Mouse (Mus musculus) embryo, embryonic 11.5 days (tissue): ENCODE measurements around the gene Notum.

ENCODE experiments used
- DNase-seq: peaks from one replicate; pipeline ENCODE4 v3.0.0-alpha.2; 2012; ENCODE audit warnings: low read depth, low spot score

Gene Notum

DNA sequence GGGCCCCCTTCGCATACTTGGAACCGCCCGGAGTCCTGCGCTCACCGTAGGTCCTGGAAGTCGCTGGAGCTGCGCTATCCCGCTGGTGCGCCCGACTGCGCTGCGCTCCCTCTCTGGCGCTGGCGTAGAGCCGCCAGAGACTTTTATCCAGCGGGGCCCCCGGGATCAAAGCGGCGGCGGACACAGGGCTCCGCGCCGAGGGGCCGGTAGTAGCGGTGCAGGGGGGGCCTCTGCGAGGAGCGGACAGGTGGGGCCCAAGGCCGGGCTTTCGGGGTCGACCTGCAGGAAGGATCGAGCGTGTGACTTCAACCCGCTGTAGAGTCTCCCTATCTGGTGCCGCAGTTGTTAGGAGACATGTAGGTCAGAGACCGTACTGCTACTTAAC lies at the start of gene Notum:
Notum (minus strand) TSS at position 100 of the 385 bp plus-strand sequence.
- DNase-seq, result no peak

DNA sequence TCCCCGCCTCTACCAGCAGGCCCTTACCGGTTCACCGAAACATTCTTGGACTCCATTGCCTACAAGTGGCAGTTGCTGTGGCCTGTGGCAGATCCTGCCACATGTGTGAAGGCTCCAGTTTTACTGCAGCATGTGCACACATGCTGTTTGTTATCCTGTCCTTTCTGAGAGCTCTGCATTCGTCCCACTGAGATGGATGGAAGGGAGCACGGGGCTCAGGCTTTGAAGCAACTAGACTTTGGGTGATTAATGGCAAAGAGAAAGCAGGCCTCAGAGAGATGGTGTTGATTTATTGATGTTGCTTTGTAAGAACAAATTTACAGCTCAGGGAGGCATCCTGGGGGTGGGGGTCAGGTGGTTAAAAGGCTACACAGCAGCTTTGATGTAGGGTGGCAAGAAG lies 49.7 kb upstream of the Notum start:
- no peak for DNase-seq

DNA sequence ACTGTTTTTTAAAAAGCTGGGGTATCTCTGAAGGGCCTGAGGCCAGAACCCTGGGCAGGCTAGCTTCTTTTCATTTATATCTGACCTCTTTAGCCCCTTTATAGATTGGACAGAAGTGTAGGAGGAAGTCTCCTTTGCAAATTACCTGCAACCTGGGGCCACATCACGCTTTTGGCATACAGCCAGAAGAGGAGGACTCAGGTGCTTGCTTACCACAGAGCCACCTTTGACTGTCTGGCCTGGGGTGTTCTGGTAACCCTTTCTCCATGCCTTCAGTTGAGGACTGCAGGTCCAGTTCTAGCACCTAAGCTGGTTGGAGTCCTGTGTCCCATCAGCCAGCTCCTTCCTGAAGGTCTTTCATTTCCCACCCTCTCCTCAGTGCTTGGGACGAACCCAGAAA lies 48.6 kb upstream of the Notum start:
- no peak for DNase-seq

DNA sequence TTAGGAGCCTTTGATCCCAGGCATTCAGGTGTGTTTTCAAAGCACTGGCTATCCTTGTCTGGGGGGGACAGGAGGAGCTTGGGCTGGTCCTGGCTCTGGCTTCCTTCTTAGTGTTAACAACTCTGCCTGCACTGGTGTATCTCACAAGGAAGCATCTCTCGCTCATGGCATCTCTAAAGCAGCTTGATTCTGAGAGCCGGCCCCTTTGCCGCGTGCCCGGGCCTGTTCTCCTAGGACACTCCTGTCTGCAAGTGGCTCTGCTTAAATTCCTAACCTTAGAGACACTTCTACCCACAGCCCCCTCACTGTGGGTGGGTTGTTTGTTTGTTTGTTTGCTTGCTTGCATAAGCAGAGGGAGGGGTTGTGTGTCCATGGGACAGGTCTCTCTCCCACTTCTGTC lies 47.0 kb upstream of the Notum start:
- no peak for DNase-seq

- DNase-seq, result no peak
These were observed 46.2 kb upstream of the Notum start for GRCm38 (mm10) chr11:120707225-120707624.

DNA sequence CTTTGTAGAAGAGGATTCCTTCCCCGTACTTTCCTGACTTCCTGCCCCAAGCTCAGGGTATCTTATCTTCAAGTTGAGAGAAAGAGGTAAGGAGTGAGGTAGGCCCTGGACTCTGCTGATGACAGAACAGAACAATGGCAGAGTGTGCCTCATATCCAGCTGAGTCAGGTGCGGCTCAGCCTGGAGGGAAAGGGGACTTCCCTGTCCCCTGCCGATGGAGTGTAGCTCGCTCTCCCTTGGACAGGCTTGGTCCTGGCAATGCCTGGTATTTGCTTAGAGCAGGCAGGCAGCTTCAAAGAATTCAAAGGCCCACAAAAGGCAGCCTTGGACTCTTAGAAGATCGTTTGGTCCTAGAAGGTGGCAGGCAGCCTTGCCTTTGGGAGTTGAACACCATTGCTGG lies 45.1 kb upstream of the Notum start:
- DNase-seq, result no peak

- DNase-seq, result no peak
These were observed 43.7 kb upstream of the Notum start for GRCm38 (mm10) chr11:120704486-120705325.

GRCm38 (mm10) chr11:120703696-120704454 lies 42.9 kb upstream of the Notum start:
- no peak for DNase-seq

- DNase-seq, result no peak
These were observed 36.8 kb upstream of the Notum start for GRCm38 (mm10) chr11:120697741-120698140.

GRCm38 (mm10) chr11:120696568-120696967 lies 35.6 kb upstream of the Notum start:
- DNase-seq, result no peak

DNA sequence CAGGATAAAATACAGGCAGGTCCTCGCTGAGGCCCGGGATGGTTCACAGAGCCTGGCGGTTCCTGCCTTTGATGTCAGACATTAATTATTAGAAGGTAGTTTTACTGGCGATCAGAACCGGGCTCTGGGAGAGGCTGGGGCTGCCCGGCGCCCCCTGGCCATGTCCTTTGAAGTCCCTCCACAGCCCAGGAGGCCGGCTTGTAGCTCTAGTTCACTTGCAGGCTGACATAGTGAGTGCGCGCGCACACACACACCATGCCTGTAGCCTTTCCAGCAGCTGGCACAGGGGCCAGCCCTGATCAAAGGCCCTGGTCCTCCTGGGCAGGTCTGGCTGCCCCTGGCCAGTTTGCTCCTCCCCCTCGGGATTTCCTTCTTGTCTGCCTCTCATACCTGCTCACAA lies 34.7 kb upstream of the Notum start:
- no peak for DNase-seq

- DNase-seq, result no peak
These were observed 34.2 kb upstream of the Notum start for GRCm38 (mm10) chr11:120695184-120695583.

DNA sequence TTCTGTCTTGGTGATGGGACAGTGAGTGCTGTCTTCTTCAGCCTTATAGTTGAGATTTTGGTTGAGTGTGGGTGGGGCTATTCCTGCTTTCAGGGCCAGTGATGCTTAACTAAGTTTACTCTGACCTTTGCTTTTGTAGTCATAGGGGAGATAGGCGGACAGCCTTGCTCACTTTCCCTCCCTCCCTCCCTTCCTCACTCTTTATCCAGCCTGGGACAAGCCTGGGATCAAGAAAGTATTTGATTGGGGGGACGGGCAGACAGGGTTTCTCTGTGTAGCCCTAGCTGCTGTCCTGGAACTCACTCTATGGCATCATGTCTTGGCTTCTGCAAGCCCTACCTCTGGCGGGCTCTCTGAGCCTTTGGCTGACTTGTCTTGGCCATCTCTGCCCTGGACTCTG lies 32.5 kb upstream of the Notum start:
- no peak for DNase-seq

GRCm38 (mm10) chr11:120692471-120693011 lies 31.6 kb upstream of the Notum start:
- DNase-seq, result no peak

- DNase-seq, result no peak
These were observed 28.4 kb upstream of the Notum start for GRCm38 (mm10) chr11:120689365-120689764.

DNA sequence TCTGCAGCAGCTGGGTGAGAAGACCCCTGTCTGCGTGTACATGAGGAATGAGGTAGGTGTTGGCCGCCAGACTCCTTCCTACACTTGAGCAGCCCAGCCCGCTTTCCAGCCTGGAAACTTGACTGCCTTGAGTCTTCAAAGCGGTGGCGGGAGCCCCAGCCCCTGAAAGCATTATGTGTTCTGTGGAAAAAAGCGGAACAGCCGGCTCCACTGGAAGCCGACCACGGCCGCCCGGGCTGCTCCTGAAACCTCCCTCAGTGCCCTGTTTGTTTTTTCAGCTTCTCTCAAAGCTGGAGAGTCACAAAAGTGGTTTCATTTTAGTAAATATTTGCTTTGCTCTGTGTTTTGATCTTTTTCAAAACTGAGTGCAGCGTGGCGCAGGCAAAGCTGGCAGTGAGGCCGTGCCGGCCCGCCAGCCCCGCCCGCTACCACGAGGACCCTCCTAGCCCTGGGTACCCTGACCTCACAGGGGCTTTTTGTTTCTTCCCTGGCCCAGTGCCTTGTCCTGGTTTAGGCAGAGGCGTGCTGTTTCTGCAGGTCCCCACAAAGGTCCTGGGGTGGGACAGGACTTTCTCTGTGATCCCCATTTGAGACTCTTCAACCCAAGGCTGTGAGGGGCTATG lies 25.8 kb upstream of the Notum start:
- DNase-seq, result no peak

DNA sequence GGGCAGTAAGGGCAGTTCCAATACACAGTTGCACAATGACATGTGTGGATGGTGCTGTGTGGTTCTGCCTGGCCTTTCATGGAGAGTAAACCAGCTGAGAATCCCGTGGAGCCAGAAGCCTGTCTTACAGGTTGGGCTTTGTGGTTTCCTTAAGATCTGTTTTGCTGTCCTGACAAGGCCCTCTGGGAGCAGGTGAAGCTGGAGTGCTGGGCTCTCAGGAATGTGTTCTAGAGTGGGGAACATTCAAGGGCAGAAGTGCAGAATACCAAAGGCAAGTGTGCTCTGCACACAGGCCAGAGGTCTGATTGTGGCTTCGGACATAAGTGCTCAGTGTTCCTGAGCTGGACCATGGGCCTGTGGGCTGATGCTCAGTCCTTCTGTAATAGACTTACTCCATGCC lies 23.7 kb upstream of the Notum start:
- DNase-seq, result no peak

- no peak for DNase-seq
These were observed 23.1 kb upstream of the Notum start for GRCm38 (mm10) chr11:120684086-120684485.

- DNase-seq, result no peak
These were observed 22.6 kb upstream of the Notum start for GRCm38 (mm10) chr11:120683536-120683935.

GRCm38 (mm10) chr11:120682683-120683082 lies 21.7 kb upstream of the Notum start:
- DNase-seq, result no peak

DNA sequence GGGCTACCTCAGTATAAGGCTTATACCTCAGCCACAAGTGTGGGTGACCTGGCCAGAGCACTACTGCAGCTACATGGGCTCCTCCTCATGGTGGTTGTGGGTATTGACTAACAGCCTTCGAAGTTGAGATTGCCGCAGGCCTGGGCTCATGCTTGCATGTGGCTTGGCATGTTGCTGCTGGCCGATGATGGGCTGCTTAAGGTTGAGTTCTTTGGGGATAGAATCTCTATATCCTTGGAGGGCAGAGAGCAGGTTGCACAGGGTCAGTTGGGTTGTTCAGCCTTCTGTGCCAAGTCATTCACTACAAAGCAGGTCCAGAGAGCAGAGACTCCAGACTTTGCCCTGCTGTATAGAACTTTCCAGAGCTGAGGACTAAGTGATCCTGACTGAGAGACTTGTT lies 18.9 kb upstream of the Notum start:
- no peak for DNase-seq

DNA sequence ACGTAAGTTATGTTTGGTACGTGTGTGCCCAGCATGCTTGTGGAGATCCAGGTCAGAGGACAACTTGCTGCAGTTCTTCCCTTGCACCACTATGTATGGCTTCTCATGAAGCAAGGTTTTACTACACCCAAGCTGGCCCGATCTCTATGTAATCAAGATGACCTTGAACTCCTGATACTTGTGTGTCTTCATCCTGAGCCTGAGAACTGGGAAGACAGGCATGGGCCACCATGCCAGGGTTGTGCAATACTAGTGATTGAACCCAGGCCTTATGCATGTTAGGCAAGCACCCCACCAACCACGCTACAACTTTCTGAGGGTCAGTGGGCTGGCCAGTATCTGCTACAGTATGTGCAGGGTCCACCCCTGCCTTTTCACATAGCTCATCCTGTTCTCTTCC lies 16.0 kb upstream of the Notum start:
- DNase-seq, result no peak
